Mouse (Mus musculus) embryo, embryonic 11 days (tissue): ENCODE data around the gene Asb4.

Experiments used
- DNase-seq: peaks from one replicate; pipeline ENCODE4 v3.0.0-alpha.2; 2015

Asb4 gene

DNA sequence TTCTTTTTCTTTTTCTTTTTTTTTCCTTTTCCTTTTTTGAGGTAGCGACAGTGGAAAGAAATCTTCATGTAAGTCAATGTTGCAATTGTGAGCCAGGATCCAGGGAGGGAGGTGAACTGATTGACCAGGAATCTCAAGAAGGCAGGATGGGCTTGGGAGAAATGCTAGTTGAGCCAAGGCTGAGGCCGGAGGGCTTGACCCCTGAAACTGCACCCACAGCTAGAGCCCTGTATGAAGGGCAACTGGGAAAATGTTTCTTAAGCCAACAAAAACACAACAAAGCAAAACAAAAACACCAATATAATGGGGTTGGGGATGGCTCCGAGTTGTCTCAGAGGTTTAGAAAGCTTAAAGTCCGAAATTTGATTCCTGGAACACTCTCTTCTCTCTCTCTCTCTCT lies 65.2 kb downstream of the Asb4 start:
- no peak for DNase-seq

DNA sequence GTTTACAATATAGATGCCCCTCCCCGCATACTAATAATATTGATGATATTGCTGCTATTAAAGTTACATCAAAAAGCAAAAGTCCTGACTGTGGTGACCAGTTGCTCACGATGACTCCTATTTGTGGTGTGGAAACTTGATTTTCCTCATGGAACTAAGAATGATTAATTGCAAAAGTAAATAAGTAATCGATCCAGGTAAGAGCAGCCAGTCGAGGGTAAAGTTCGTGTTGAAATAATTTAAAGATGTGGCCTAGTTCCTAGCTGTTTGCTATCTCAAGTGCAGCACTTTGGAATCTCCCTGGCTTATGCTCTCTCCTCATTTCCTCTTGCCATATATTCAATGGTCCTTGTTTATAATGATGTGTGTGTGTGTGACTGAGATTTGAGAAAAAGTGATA lies 66.7 kb downstream of the Asb4 start:
- no peak for DNase-seq

DNA sequence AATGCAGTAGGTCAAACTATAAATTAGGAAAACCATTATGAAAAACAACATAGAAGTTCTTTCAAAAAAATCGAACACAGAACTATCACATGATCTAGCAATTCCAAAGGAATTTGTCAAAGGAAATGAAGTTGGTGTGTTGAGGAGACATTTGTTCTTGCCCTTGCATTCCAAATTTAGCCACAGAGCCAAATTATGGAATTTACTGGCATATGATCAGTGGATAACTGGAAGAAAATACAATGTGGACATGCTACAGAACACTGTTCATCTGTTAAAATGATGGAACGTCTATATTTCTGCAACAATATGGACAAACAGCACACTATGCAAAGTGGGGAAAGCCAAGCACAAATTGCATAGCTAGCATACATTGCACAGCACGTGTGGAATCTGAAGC lies 72.7 kb downstream of the Asb4 start:
- no peak for DNase-seq

DNA sequence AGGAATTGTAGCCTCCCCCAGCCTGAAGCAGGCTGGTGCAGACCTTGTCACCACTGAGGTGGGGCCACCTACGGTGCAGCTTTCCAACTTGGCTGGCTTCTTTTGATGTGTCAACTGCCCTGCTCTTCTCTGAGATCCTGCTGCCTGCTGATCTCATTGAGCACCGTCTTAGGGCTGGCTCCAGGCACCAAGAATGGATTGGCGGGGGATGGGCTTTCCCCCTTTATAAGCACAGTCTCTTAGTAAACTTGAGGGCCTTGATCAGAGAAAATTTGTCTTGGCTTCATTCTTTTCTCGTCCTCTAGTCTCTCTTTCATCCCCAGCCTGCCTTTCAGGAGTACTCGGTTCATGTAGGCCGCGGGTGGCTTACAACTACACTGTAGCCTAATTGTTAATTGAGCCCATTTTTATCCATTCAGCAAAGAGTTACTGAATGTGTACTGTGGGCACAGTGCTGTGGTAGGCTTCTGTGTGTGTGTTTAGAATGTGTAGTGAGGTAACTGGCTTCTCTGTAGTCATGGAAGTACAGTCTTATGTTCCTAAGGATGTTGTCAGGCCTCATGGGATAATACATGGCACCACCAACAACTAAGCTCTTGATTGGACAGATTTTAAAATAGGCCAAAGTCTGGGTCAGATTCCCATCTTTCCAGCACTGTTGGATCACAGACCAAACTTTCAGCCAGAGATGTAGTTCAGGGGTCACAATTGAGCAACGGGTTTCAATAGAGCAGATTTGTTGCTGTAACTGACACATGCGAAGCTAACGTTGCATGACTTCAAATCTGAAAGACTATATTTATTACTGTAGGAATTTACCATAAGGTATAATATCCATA lies 87.5 kb downstream of the Asb4 start:
- no peak for DNase-seq

DNA sequence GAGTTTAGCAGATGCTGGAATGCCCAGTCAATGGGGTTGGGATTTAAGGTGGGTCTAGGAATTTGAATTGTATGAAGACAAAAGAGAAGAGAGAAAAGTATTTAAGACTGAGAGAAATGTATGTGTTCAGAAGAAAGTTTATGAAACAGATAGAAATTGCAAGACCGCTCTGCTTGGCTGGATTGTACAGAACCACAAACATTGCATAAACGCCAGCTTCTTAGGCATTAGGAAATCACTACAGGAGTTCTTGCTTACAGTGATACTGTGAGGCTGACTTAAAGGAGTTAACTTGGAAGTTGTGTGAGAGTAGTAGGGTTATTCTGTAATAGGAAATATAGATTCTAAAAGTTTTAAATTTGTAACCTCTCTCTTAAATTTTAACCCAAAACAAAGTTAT lies 89.5 kb downstream of the Asb4 start:
- DNase-seq = no peak

DNA sequence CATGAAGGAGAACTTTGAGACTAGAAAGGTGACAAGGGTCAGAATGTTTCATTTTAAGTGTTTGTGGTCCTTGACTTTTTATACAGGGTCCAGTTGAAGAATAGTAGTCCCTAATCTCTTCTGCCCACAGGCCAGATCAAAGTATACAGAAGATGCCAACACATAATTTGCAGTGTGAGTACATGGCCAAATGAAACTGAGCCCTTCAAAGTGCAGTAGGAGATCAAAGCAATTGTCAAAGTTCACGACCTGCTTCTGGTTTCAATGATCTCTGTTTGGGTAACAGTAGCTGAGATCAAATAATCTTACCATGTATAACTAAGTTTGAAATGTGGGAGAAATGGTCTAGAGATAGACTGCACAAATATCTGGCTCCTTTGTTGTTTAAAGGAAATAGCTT lies 90.8 kb downstream of the Asb4 start:
- DNase-seq = no peak

DNA sequence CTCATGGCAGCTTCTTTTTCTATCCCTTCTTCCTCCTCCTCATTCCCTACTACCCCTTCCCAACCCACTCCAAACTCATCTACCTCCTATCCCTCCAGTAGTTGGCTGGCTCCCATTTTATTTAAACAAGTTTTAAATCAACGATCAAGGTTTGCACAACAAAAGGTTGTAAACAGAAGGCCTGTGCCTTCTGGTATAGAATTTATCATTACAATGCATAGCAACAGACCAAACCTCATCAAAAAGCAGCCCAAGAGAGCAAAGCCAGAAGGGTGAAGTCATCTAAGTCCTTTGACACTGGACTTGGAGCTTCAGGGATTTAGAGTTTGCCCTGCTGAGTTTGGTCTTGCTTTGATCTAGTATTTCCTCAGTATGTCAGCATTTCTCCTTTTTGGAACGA lies 97.9 kb downstream of the Asb4 start:
- no peak for DNase-seq

DNA sequence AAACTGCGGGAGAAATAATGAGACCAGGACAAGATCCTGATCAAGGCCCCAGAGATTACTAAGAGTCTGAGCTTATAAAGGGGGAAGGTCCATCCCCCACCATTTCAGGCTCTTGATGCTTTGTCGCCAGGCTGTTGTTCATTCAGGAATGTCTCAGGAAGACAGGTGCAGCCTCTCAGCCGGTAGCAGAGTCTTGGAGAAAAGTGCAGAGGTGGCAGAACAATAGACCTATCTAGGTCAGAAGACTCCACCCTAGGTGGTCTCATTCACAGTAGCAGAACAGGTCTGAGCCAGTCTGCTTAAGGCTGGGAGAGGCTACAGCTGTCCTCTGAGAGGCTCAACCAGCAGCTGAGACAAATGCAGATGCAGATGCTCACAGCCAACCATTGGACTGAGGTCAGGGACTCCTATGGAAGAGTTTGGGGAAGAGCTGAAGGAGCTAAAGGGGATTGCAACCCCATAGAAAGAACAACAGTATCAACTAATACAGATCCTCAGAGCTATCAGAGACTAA lies 99.1 kb downstream of the Asb4 start:
- no peak for DNase-seq
